Mouse (Mus musculus): ENCODE results near the gene Slco6c1.

The Slco6c1 gene

DNA sequence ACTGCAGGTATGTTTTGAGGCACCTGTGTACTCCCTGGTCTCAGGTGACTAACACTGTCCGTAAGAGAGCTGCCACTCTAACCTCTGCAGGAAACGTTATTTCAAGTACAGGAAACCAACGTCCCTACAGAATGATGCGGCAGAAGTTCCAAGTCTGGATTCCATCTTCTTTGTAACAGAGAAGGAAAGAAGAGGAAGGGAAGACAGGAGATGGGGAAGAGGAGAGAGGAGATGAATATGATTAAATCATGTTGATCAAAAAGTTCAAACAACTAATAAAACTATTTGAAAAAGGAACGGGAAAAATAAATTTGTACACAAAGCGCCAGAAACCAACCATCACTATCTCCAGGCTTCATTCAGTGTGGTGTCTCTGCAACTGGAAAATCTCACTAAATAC, at the start of gene Slco6c1:
Slco6c1 (minus strand) TSS at position 101 of the 400 bp plus-strand sequence.
- DNase-seq = no peak

GRCm38 (mm10) chr1:97038982-97039381, 89.1 kb downstream of the Slco6c1 start:
- DNase-seq = no peak

GRCm38 (mm10) chr1:97038548-97038947, 89.6 kb downstream of the Slco6c1 start:
- DNase-seq = no peak

GRCm38 (mm10) chr1:97037955-97038354, 90.1 kb downstream of the Slco6c1 start:
- DNase-seq = no peak

DNA sequence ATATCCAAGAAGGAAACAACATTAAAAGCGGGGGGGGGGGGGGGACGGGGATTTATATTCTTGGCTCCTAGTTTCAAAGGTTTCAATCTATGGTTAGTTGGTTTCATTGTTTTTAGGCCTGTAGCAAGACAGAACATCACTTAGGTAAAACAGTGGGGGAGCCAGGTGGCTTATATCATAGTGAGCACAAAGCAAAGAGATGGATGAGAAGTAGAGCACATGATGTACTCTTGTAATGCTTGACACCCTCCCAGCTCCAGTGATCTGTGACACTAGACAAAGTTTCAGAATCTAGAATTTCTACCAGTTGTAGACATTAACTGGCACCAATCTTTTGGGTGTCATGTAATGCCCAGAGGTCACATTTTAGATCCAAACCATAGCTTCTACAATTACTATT, 106.7 kb downstream of the Slco6c1 start:
- no peak for DNase-seq

- DNase-seq = no peak
These were observed 108.7 kb downstream of the Slco6c1 start for GRCm38 (mm10) chr1:97019404-97019803.

DNA sequence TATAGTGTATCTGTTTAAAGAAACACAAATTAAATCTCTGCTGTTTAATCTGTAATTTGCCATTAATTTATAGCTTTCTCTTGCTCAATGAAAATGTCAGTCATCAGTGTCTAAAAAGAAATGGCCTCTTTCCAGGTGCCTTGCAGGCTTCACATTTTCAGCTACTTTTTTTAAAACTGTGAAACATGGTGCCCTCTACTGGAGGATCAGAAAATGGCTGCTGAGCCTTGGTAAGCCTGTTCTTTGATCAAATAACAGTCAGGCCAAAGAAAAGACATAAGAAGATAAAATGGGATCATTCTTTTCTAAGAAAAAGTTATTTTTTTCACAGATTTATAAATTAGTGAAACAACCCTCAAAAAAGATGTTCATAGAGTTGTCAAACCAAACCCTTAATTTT, 109.1 kb downstream of the Slco6c1 start:
- DNase-seq = no peak

All from cerebellum, adult 9-11 months (tissue).